Mouse (Mus musculus) thymus, adult 2 months (tissue): ENCODE data around the gene Rtn4rl2. TPM values are rescaled to one million over a fixed set of nuclear protein-coding genes. Genes with fewer than 3 reads are reported as not detected.
A peak's percentile ranks its signal among the peaks of the same experiment; 100 is the strongest.

Experiments used
- DNase-seq: peaks from one replicate; pipeline ENCODE4 v3.0.0; 2021
- H3K27ac ChIP-seq: fragments of 200-500 bp; 2 replicates; pipeline ENCODE4 v1.5.1; 2012; ENCODE audit warnings: low read length, control low read depth; ENCODE audit not compliant: control insufficient read depth, insufficient read depth
- H3K27me3 ChIP-seq: fragments of 200-500 bp; 2 replicates; pipeline ENCODE4 v1.6.1; 2012; ENCODE audit warnings: mild to moderate bottlenecking, low read length, moderate library complexity, mixed read lengths; ENCODE audit not compliant: control insufficient read depth, insufficient read depth
- H3K36me3 ChIP-seq: fragments of 200-500 bp; 2 replicates; pipeline ENCODE4 v1.6.1; 2012; ENCODE audit warnings: mild to moderate bottlenecking, low read length, moderate library complexity; ENCODE audit not compliant: control insufficient read depth, insufficient read depth
- H3K4me1 ChIP-seq: fragments of 200-500 bp; replicated peaks from 2 replicates; pipeline ENCODE4 v1.6.1; 2012; ENCODE audit warnings: low read length; ENCODE audit not compliant: control insufficient read depth, insufficient read depth
- H3K4me3 ChIP-seq: fragments of 200-500 bp; 2 replicates; pipeline ENCODE4 v1.5.1; 2012; ENCODE audit warnings: mild to moderate bottlenecking, low read length, control low read depth, moderate library complexity; ENCODE audit not compliant: control insufficient read depth, insufficient read depth
- CTCF ChIP-seq: fragments of 200-500 bp; IDR thresholded peaks from 2 replicates; pipeline ENCODE4 v1.5.1; 2012; ENCODE audit warnings: mild to moderate bottlenecking, control low read depth, low read length, moderate library complexity, borderline replicate concordance; ENCODE audit not compliant: control insufficient read depth, poor library complexity, insufficient read depth; ENCODE audit errors: extremely low read depth
- POLR2A ChIP-seq: fragments of 200-500 bp; IDR thresholded peaks from 2 replicates; pipeline ENCODE4 v1.6.1; 2012; ENCODE audit warnings: mild to moderate bottlenecking, low read length, control low read depth, moderate library complexity; ENCODE audit not compliant: control insufficient read depth, poor library complexity, insufficient read depth; ENCODE audit errors: extremely low read depth
- WGBS: fragments of 180-500 bp; shearing (Covaris S2); methylation state at CpG from one replicate; pipeline ENCODE4 v1.1.7; 2018; 5-methylcytosine and 5-hydroxymethylcytosine counted together
- polyA plus RNA-seq: library from polyadenylated mRNA; depleted of rRNA; stranded (reverse); fragments of >200 nt; gene quantifications from 2 replicates; pipeline ENCODE4 v1.2.3, GENCODE M21; 2012

Gene Rtn4rl2
- polyA plus RNA-seq, 1 experiment: 1.8 TPM

DNA sequence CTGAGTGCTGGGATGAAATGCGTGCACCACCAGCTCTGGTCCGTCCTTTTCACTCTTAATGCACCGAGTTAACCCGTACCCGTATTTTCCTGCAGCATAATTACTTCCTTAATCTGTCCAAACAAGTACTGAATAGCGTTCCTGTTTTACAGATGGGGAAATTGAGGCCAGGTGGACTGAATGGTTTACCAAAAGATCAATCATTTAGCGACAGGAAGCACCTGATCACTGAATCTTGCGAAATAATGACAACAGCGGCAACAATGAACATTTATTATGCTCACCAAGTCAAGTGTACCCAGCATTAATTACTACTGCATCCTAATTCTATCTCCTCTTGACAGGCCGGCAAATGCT, 47.9 kb downstream of the Rtn4rl2 start, which contains the start of gene Slc43a1:
Gene Slc43a1 (plus strand): TSS at position 258 of the 357 bp plus-strand sequence.
- DNase-seq: no peak
- WGBS: 26% methylated on average over 10 of the region's 10 CpGs
- Histone ChIP-seq H3K4me1 (peaks cover 40% of the 10 kb centered on the region), H3K4me3 (peak within 1 kb of the TSS; percentile 96), H3K27me3 (no peaks in the 10 kb centered on the region), H3K27ac (peak within 1 kb of the TSS; percentile 93), H3K36me3 (no peaks in the 10 kb centered on the region)
- TF ChIP-seq CTCF (no peak), POLR2A (no peak)

DNA sequence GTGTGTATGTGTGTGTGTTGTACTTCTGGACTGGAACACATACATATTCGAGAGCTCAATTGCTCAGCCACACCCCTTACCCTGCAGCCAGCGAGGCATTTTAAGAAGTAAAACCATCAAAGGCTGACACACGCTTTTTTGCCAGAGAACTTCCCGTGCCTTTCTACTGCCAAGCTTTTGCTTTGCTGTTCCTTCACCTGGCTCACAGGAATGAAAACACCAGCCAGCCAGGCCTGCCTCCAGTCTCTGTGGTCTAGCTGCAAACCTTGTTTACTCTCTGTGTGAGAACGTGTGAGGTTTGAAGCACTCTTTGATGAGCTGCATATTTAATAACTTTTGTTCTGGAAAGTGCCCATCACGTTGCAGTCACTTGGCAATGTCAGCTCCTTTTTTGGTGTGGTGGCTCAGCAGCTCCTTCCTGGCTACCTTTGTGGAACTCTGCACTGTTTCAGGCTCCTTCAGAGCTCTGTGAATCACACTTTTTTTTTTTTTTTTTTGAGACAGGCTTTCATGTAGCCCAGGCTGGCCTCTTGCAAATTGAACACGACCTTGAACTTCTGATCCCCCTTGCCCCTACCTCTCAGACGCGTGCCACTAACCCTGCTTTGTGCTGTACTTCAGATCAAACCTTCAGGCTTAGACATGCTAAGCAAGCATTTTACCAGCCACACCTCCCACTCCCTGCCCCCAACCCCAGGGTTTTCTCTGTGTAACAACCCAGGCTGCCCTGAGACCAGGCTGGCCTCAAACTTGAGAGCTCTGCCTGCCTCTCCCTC, 48.5 kb downstream of the Rtn4rl2 start:
- Histone ChIP-seq H3K27me3 (no peaks in the 10 kb centered on the region), H3K4me1 (peaks cover 40% of the 10 kb centered on the region), H3K27ac (peak overlapping the region; percentile 93), H3K36me3 (no peaks in the 10 kb centered on the region), H3K4me3 (no peak overlapping the region)
- no peak for TF ChIP-seq CTCF
- no peak for TF ChIP-seq POLR2A
- WGBS: 6% methylated on average over 9 of the region's 9 CpGs
- peak; percentile 62 for DNase-seq

DNA sequence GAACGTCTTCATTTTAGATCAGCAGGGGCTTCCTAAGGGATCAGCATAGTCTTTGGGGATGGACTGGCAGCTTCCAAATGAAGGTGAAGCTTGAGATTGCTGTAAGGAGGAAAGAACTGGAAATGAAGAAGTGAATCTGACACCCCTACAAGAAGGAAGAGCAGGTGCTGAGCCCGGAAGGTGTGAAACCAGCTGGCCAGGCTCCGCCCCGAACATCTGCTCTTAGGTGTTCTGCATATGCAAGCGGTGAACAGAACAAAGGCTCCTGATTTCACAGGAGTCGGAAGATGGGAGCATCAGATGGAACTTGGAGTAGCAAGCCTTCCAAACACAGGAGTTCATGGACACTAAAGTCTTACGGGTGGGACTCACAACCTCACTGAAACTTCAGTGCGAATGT, 49.4 kb downstream of the Rtn4rl2 start:
- WGBS: 32% methylated on average over 8 of the region's 8 CpGs
- TF ChIP-seq CTCF: no peak
- Histone ChIP-seq H3K4me1 (peaks cover 38% of the 10 kb centered on the region), H3K4me3 (no peak overlapping the region), H3K27me3 (no peaks in the 10 kb centered on the region), H3K27ac (peak overlapping the region; percentile 81), H3K36me3 (no peaks in the 10 kb centered on the region)
- peak; percentile 71 for DNase-seq

DNA sequence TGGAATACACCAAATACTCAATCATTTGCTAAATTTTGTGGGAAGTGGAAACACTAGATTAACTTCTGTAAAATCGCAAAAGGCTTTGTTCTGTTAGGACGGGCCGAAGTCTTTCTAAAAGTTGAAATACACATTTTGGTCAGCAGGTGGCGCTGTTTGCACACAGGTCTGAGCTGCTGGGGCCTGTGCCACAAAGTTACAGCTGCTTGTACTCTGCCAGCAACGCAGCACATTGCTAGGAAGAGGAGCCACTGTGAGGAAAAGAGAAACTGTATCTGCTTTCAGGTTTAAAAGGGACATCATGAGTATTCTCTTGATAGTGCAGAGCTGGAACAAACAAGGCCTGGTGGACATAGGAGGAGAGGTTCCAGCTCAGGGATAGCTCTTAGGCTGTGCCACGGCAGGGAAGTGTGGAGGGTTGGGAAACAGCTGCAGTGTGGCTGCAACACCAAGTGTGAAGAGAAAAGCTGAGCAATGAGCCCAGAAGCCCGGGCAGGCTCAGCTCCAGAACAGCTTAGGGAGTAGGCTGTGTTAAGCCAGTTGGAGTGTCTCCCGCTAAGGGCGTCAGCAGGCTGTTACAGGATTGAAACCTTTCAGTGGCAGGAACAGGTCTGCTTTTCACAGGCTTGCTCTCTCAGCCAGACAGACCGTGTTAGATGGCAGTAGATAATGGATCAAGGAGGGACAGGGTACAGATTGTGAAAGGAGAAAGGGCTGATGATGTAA, 54.7 kb downstream of the Rtn4rl2 start:
- Histone ChIP-seq H3K27ac (no peak overlapping the region), H3K27me3 (no peaks in the 10 kb centered on the region), H3K4me1 (peaks cover 16% of the 10 kb centered on the region), H3K4me3 (no peak overlapping the region), H3K36me3 (no peaks in the 10 kb centered on the region)
- WGBS: 38% methylated on average over 10 of the region's 10 CpGs
- TF ChIP-seq CTCF (peak; percentile 76; the same call in 1 of the 2 replicates), POLR2A (no peak)
- DNase-seq: peak; percentile 84

DNA sequence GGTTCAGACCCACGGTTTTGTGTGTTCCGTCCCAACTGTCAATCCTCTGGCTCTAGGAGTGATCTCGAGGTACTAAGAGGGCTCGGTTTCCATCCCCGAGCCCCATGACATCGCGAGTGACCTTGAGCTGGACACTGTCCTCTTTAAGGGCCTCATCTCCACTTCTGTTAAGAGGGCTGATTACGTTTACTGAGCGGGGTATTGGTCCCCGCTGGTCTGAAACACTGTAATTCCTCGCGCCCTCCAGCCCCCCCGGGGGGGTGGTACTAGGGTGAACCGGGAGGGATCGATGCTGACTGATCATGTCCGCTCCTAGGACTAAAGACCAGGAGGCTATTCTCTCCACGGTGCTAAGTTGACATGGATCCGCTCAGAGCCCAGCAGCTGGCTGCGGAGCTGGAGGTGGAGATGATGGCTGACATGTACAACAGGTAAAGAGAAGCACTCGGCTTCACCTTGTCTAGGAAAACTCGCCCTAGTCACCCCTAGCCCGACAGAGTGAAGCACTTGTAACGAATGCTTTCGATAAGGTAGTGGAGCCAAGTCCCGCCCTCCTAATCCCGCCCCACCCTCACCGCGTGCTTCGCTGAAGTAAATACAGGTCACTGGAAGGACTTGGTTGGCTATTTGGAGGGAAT, 59.1 kb downstream of the Rtn4rl2 start:
- no peaks in the 10 kb centered on the region for H3K36me3 ChIP-seq
- no peaks in the 10 kb centered on the region for H3K27me3 ChIP-seq
- WGBS: 2% methylated on average over 29 of the region's 29 CpGs
- no peak for DNase-seq
- H3K4me1 ChIP-seq: peaks cover 14% of the 10 kb centered on the region
- TF ChIP-seq POLR2A (no peak), CTCF (no peak)
- no peak overlapping the region for H3K27ac ChIP-seq
- peak overlapping the region; percentile 77 for H3K4me3 ChIP-seq

DNA sequence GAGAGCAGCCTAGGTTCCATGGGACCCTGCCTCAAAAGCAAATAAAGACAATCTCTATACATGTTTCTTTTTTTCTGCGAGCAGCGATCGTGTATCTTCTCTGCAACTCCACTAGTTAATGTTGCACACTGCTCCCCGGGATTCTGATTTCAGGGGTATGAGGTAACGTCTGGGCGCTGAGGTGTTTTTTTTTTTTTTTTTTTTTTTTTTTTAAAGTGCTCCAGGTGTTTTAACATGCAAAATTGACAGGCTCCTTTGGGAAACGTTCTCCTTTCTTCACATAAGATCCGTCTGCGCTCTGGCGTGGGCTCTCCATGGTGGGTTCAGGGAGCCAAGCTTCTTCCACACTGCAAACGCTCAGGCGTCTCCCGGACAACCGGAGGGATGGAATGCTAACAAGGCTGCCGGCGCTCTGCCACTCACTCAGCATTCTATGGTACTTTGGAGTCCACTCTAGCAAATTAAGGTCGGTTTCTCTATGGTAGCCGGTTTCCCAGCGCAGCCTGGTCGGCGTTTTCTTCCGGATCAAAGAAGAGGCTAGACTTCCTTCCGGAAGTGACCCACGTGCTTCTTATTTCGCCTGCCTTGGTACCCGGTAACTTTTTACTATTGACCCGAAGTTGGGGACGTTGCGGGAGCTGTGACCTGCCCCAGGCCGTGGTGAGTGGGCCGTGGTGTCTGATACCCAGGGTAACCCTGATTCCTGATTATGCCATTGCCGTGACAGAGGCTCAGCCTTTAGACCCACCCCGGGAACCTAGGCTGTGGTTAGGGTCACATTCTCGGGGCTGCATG, 59.8 kb downstream of the Rtn4rl2 start, which contains the start of gene Timm10:
Gene Timm10 (plus strand): TSS at position 510 of the 795 bp plus-strand sequence.
- Histone ChIP-seq H3K27ac (no peak within 1 kb of the TSS), H3K27me3 (0 out of 2 replicates have a peak, but pooled peaks cover 2% of the 10 kb centered on the region), H3K4me1 (peaks cover 10% of the 10 kb centered on the region), H3K36me3 (no peaks in the 10 kb centered on the region), H3K4me3 (peak within 1 kb of the TSS; percentile 77)
- no peak for TF ChIP-seq CTCF
- TF ChIP-seq POLR2A: no peak
- peak; percentile 66 for DNase-seq
- WGBS: under 1% methylated on average over 34 of the region's 34 CpGs
